Mouse (Mus musculus): Measurements from ENCODE around the gene Uba52.

Gene Uba52

GRCm38 (mm10) chr8:70502540-70502939 is 8.1 kb downstream of the Uba52 start:
- no peak for DNase-seq

- DNase-seq, result no peak
Observed at GRCm38 (mm10) chr8:70501820-70502529, 8.6 kb downstream of the Uba52 start.

GRCm38 (mm10) chr8:70500386-70501301 is 10.0 kb downstream of the Uba52 start:
- peak; percentile 39 for DNase-seq

GRCm38 (mm10) chr8:70495771-70496062 is 14.9 kb downstream of the Uba52 start:
- no peak for DNase-seq

GRCm38 (mm10) chr8:70495001-70495770 is 15.4 kb downstream of the Uba52 start:
- no peak for DNase-seq

- no peak for DNase-seq
Observed at GRCm38 (mm10) chr8:70494416-70494945, 16.1 kb downstream of the Uba52 start.

- no peak for DNase-seq
Observed at GRCm38 (mm10) chr8:70493692-70494415, 16.7 kb downstream of the Uba52 start.

- DNase-seq, result no peak
Observed at GRCm38 (mm10) chr8:70492664-70493640, 17.6 kb downstream of the Uba52 start, which contains the start of gene Crlf1. Gene Crlf1 (plus strand): TSS chr8:70493158.

GRCm38 (mm10) chr8:70490880-70491495 is 19.6 kb downstream of the Uba52 start:
- DNase-seq, result no peak

- no peak for DNase-seq
Observed at GRCm38 (mm10) chr8:70490061-70490879, 20.3 kb downstream of the Uba52 start.

GRCm38 (mm10) chr8:70489576-70489975 is 21.0 kb downstream of the Uba52 start:
- no peak for DNase-seq

GRCm38 (mm10) chr8:70488931-70489470 is 21.6 kb downstream of the Uba52 start:
- no peak for DNase-seq

- DNase-seq, result peak; percentile 51
Observed at GRCm38 (mm10) chr8:70487993-70488796, 22.4 kb downstream of the Uba52 start.

- DNase-seq, result no peak
Observed at GRCm38 (mm10) chr8:70486941-70487520, 23.6 kb downstream of the Uba52 start, which contains the start of gene Tmem59l. Gene Tmem59l (minus strand): TSS chr8:70487358.

- no peak for DNase-seq
Observed at GRCm38 (mm10) chr8:70486191-70486681, 24.4 kb downstream of the Uba52 start.

- DNase-seq, result no peak
Observed at GRCm38 (mm10) chr8:70482943-70483342, 27.7 kb downstream of the Uba52 start.

GRCm38 (mm10) chr8:70481908-70482307 is 28.7 kb downstream of the Uba52 start:
- no peak for DNase-seq
